Comparison of ENCODE assay signal across 8 mouse cellular contexts in genomic region chr16:55821571-55821981, GRCm38 (mm10). TPM values are rescaled to one million over a fixed set of nuclear protein-coding genes. Genes with fewer than 3 reads are reported as not detected.
A peak's percentile ranks its signal among the peaks of the same experiment; 100 is the strongest.
DNase-seq lines count a peak whose midpoint lies in the region; ATAC-seq and TF ChIP-seq lines count a peak whose summit lies in the region.

No protein-coding gene starts in this region.

- in situ Hi-C loops in Patski (cut with MboI; ENCODE audit: low pct_unique_long_range_greater_than_20kb), result no loop called here

- no peak for TF ChIP-seq CTCF in Patski (IDR thresholded peaks at IDR 0.05)

- no peaks in the 10 kb centered on the region for H3K9me3 ChIP-seq in heart, embryonic 10.5 days

- POLR2A ChIA-PET in Patski (lab: Charles Lee), result interaction anchor here (0.6 to 3.2 kb wide), 8 partner anchors 10 to 301 kb away, joined by 3 to 18 read pairs (median 4); partner anchors contain the start of gene Nfkbiz

- CTCF ChIA-PET in Patski (lab: Charles Lee), result no interaction called here

- peak; percentile 45 for DNase-seq in kidney, adult 9 months
- DNase-seq in kidney, adult 11 months, result no peak
- no peak for DNase-seq in Patski (ENCODE audit: low read depth, low spot score)
- DNase-seq in heart, embryonic 10.5 days (ENCODE audit: low spot score), result no peak
- peak; percentile 55 for DNase-seq in kidney, postnatal 14 days
- no peak for DNase-seq in layer of hippocampus, adult 18-20 months (ENCODE audit: low spot score in 2 of 2)
- no peak for DNase-seq in urinary bladder, adult 18-20 months (ENCODE audit: low spot score in 2 of 2)

- peak; percentile 10 for ATAC-seq in Patski
- ATAC-seq in megakaryocyte progenitor cell, adult 5-6 weeks (replicated peaks; ENCODE audit: poor library complexity), result 0 out of 2 replicates have a peak, but pooled peaks have one; percentile 3

- H3K4me3 ChIP-seq in heart, embryonic 10.5 days, result peak overlapping the region; percentile 92

- H3K36me3 ChIP-seq in heart, embryonic 10.5 days, result peaks cover 19% of the 10 kb centered on the region

- peak overlapping the region; percentile 94 for H3K27ac ChIP-seq in heart, embryonic 10.5 days

- peaks cover 26% of the 10 kb centered on the region for H3K4me1 ChIP-seq in heart, embryonic 10.5 days

- H3K27me3 ChIP-seq in Patski, result no peaks in the 10 kb centered on the region
- no peaks in the 10 kb centered on the region for H3K27me3 ChIP-seq in heart, embryonic 10.5 days (ENCODE audit: insufficient read depth, poor library complexity, severe bottlenecking)

- WGBS in heart, embryonic 10.5 days, result under 1% methylated on average over 40 of the region's 40 CpGs

RNA-seq across cellular contexts. Expression of gene Nfkbiz, which starts 17.1 kb away (rescaled TPM):
- polyA plus RNA-seq in Patski (2021), result 94.5 TPM
- 1.7 and 3.1 TPM in 2 replicates for polyA plus RNA-seq in heart, embryonic 10.5 days (2016; fragmentation: Nextera tagmentation; extraction: Ambion mirVana)
- total RNA-seq in megakaryocyte progenitor cell, adult 5-6 weeks (2015), result 12.3 and 24.5 TPM in 2 replicates
- 8.0 and 13.7 TPM in 2 replicates for total RNA-seq in megakaryocyte progenitor cell, adult 5-6 weeks (2017)
- total RNA-seq in layer of hippocampus, adult 18-20 months (2021), result 1 to 10 TPM; 6.0 to 6.5 TPM

Comparison
In these comparisons a context has a peak if more than half of its experiments do, and no peak if none do; other contexts are left out.
1. DNase-seq: peak in kidney, adult 9 months (single experiment) and kidney, postnatal 14 days (single experiment); none in kidney, adult 11 months (single experiment), Patski (single experiment), heart, embryonic 10.5 days (single experiment), layer of hippocampus, adult 18-20 months (0 of 2) and urinary bladder, adult 18-20 months (0 of 2).